Mouse (Mus musculus) heart, postnatal 0 days (tissue): ENCODE results near the gene Slain1. TPM values are rescaled to one million over a fixed set of nuclear protein-coding genes. Genes with fewer than 3 reads are reported as not detected.

Experiments used
- ATAC-seq: fragments of 200-750 bp; cut with Nextera tagmentation; 2 replicates; pipeline ENCODE4 v1.8.0; 2017; ENCODE audit warnings: low read depth, moderate number of reproducible peaks, moderate library complexity; ENCODE audit not compliant: insufficient read depth
- DNase-seq: peaks from one replicate; pipeline ENCODE4 v3.0.0-alpha.2; 2016; ENCODE audit warnings: low spot score
- H3K27ac ChIP-seq: fragments of 300-500 bp; sonication (generic); 2 replicates; pipeline ENCODE4 v1.5.1; 2014; ENCODE audit warnings: low read depth, mild to moderate bottlenecking
- H3K27me3 ChIP-seq: fragments of 300-500 bp; sonication (generic); 2 replicates; pipeline ENCODE4 v1.6.1; 2014; ENCODE audit warnings: low read length, mixed read lengths; ENCODE audit not compliant: control insufficient read depth, insufficient read depth
- H3K36me3 ChIP-seq: fragments of 300-500 bp; sonication (generic); replicated peaks from 2 replicates; pipeline ENCODE4 v1.6.1; 2014; ENCODE audit warnings: low read length, mixed read lengths; ENCODE audit not compliant: control insufficient read depth, insufficient read depth
- H3K4me1 ChIP-seq: fragments of 300-500 bp; sonication (generic); 2 replicates; pipeline ENCODE4 v1.6.1; 2014; ENCODE audit warnings: antibody characterized with exemption; ENCODE audit not compliant: control insufficient read depth, insufficient read depth
- H3K4me2 ChIP-seq: fragments of 300-500 bp; sonication (generic); 2 replicates; pipeline ENCODE4 v1.6.1; 2014; ENCODE audit warnings: low read depth, mild to moderate bottlenecking, low read length, moderate library complexity
- H3K4me3 ChIP-seq: fragments of 300-500 bp; sonication (generic); 2 replicates; pipeline ENCODE4 v1.5.1; 2014; ENCODE audit warnings: low read depth, low read length
- H3K9ac ChIP-seq: fragments of 300-500 bp; sonication (generic); replicated peaks from 2 replicates; pipeline ENCODE4 v1.6.1; 2014; ENCODE audit warnings: low read depth, low read length, mixed read lengths
- H3K9me3 ChIP-seq: fragments of 300-500 bp; sonication (generic); replicated peaks from 2 replicates; pipeline ENCODE4 v1.6.1; 2016; ENCODE audit warnings: low read length; ENCODE audit not compliant: control insufficient read depth
- CTCF ChIP-seq: IDR thresholded peaks from 2 replicates; pipeline ENCODE4 v1.5.1; 2016; ENCODE audit warnings: antibody characterized with exemption, control low read depth, low read depth
- EP300 ChIP-seq: IDR thresholded peaks from 2 replicates; pipeline ENCODE4 v1.6.1; 2016; ENCODE audit warnings: antibody characterized with exemption, low read depth
- WGBS: fragments of 180-500 bp; shearing (Covaris S2); extraction: QIAGEN DNeasy Blood & Tissue Kit; methylation state at CpG from one replicate; pipeline ENCODE4 v1.1.7; 2014; 5-methylcytosine and 5-hydroxymethylcytosine counted together
- microRNA-seq: library from miRNA; unstranded; fragments of <30 nt; microRNA quantifications from one replicate; pipeline ENCODE4, GENCODE M21; 2016
- polyA plus RNA-seq: library from polyadenylated mRNA; unstranded; fragments of >200 nt; fragmentation: Nextera tagmentation; extraction: Ambion mirVana; gene quantifications from 2 replicates; pipeline ENCODE4 v1.2.1, GENCODE M21; 2015
- total RNA-seq: library from RNA; depleted of rRNA; stranded (reverse); fragments of >200 nt; gene quantifications from 2 replicates; pipeline ENCODE4 v1.2.3, GENCODE M21; 2014; ENCODE audit warnings: low replicate concordance; rRNA removed

Gene Slain1
- total and polyA plus RNA-seq, 2 experiments from 2014 or later = 0.16 TPM; not detected in 1

- H3K36me3 ChIP-seq = no peaks in the 10 kb centered on the region
- no peaks in the 10 kb centered on the region for H3K27me3 ChIP-seq
- H3K9ac ChIP-seq = no peak overlapping the region
- WGBS = 77% methylated on average over 7 of the region's 7 CpGs
- H3K4me2 ChIP-seq = no peak overlapping the region
- DNase-seq (no peak), ATAC-seq (no peak)
- TF ChIP-seq CTCF (no peak), EP300 (no peak)
- H3K4me1 ChIP-seq = no peaks in the 10 kb centered on the region
- H3K4me3 ChIP-seq = no peak overlapping the region
- H3K9me3 ChIP-seq = no peaks in the 10 kb centered on the region
- no peak overlapping the region for H3K27ac ChIP-seq
These were observed 102.7 kb downstream of the Slain1 start for GRCm38 (mm10) chr14:103752773-103753172.

GRCm38 (mm10) chr14:103754041-103754440 is 104.0 kb downstream of the Slain1 start:
- ATAC-seq (no peak), DNase-seq (no peak)
- no peak for TF ChIP-seq EP300
- TF ChIP-seq CTCF = no peak
- no peak overlapping the region for H3K4me2 ChIP-seq
- H3K27me3 ChIP-seq = no peaks in the 10 kb centered on the region
- H3K9ac ChIP-seq = no peak overlapping the region
- 72% methylated on average over 7 of the region's 7 CpGs for WGBS
- no peaks in the 10 kb centered on the region for H3K4me1 ChIP-seq
- H3K27ac ChIP-seq = no peak overlapping the region
- H3K9me3 ChIP-seq = no peaks in the 10 kb centered on the region
- H3K4me3 ChIP-seq = no peak overlapping the region
- no peaks in the 10 kb centered on the region for H3K36me3 ChIP-seq

- no peak for TF ChIP-seq CTCF
- TF ChIP-seq EP300 = no peak
- no peak for ATAC-seq
- no peak overlapping the region for H3K9ac ChIP-seq
- H3K27me3 ChIP-seq = no peaks in the 10 kb centered on the region
- 77% methylated on average over 9 of the region's 9 CpGs for WGBS
- no peak overlapping the region for H3K4me3 ChIP-seq
- H3K9me3 ChIP-seq = no peaks in the 10 kb centered on the region
- no peak overlapping the region for H3K27ac ChIP-seq
- H3K4me1 ChIP-seq = no peaks in the 10 kb centered on the region
- H3K36me3 ChIP-seq = no peaks in the 10 kb centered on the region
- H3K4me2 ChIP-seq = no peak overlapping the region
- DNase-seq = no peak
These were observed 104.4 kb downstream of the Slain1 start for GRCm38 (mm10) chr14:103754465-103754864.

Small RNAs within 50 kb of the gene (microRNA-seq; reads per million reads assigned to microRNA genes)
- not detected for gene Gm22877

Other genes with a start within 250 kb of the Slain1 start
- gene Scel, start 136.9 kb upstream of the Slain1 start, total RNA-seq = 2.7 TPM in 1 of 2 replicates, not detected in the other
- 0.05 and 0.14 TPM in 2 replicates for gene Scel, start 136.9 kb upstream of the Slain1 start, polyA plus RNA-seq
- gene Ednrb, start 194.2 kb downstream of the Slain1 start, total RNA-seq = 63.6 and 72.5 TPM in 2 replicates
- 55.4 and 61.8 TPM in 2 replicates for gene Ednrb, start 194.2 kb downstream of the Slain1 start, polyA plus RNA-seq